Mouse (Mus musculus) MEL (cell line): ENCODE measurements around the gene Gpx3. TPM values are rescaled to one million over a fixed set of nuclear protein-coding genes. Genes with fewer than 3 reads are reported as not detected.

Experiments
- DNase-seq: peaks from one replicate; pipeline ENCODE4 v3.0.0; 2011; ENCODE audit warnings: low read depth, low spot score
- H3K27ac ChIP-seq: 2 replicates; pipeline ENCODE4 v1.5.1; 2012; ENCODE audit warnings: low read depth, mild to moderate bottlenecking, control low read depth, low read length, moderate library complexity; ENCODE audit not compliant: control insufficient read depth
- H3K27me3 ChIP-seq, 2 experiments: fragments of 150-350 bp in 1 of 2; sonication (generic) in 1 of 2; 2 replicates each; pipeline ENCODE4 v1.6.1; 2012; ENCODE audit warnings: low read length in 2 of 2, mild to moderate bottlenecking in 2 of 2, improper control_type of control experiment in 1 of 2, moderate library complexity in 1 of 2; ENCODE audit not compliant: insufficient read depth in 2 of 2, control insufficient read depth in 1 of 2
- H3K36me3 ChIP-seq, 2 experiments: 2 replicates each; pipeline ENCODE4 v1.6.1; 2012 to 2014; ENCODE audit warnings: low read length in 2 of 2, improper control_type of control experiment in 1 of 2, inconsistent platforms in 1 of 2, mild to moderate bottlenecking in 1 of 2; ENCODE audit not compliant: insufficient read depth in 2 of 2, control insufficient read depth in 1 of 2
- H3K4me1 ChIP-seq, 2 experiments: fragments of 150-350 bp in 1 of 2; sonication (generic) in 1 of 2; 2 replicates each; pipeline ENCODE4 v1.6.1; 2012; ENCODE audit warnings: low read length in 2 of 2, improper control_type of control experiment in 1 of 2, mild to moderate bottlenecking in 1 of 2; ENCODE audit not compliant: insufficient read depth in 2 of 2, control insufficient read depth in 1 of 2
- H3K4me3 ChIP-seq, 2 experiments: fragments of 150-350 bp in 1 of 2; sonication (generic) in 1 of 2; 2 replicates each; pipeline ENCODE4 v1.5.1; 2012; ENCODE audit warnings: low read depth in 2 of 2, low read length in 2 of 2, mild to moderate bottlenecking in 2 of 2, moderate library complexity in 2 of 2, control low read depth in 1 of 2, improper control_type of control experiment in 1 of 2; ENCODE audit not compliant: control insufficient read depth in 1 of 2, insufficient read depth in 1 of 2
- H3K79me2 ChIP-seq: 2 replicates; pipeline ENCODE4 v1.6.1; 2012; ENCODE audit warnings: mild to moderate bottlenecking, low read length, moderate library complexity; ENCODE audit not compliant: control insufficient read depth, poor library complexity, insufficient read depth
- H3K9ac ChIP-seq: 2 replicates; pipeline ENCODE4 v1.6.1; 2012; ENCODE audit warnings: low read depth, mild to moderate bottlenecking, control low read depth, low read length, moderate library complexity; ENCODE audit not compliant: control insufficient read depth, poor library complexity, severe bottlenecking
- H3K9me3 ChIP-seq: fragments of 150-350 bp; sonication (generic); replicated peaks from 2 replicates; pipeline ENCODE4 v1.6.1; 2012; ENCODE audit warnings: mild to moderate bottlenecking, low read length, improper control_type of control experiment, moderate library complexity; ENCODE audit not compliant: insufficient read depth
- CHD1 ChIP-seq: IDR thresholded peaks from 2 replicates; pipeline ENCODE4 v1.6.1; 2012; ENCODE audit warnings: low read depth, mild to moderate bottlenecking, inconsistent platforms, low read length, improper control_type of control experiment
- E2F4 ChIP-seq: IDR thresholded peaks from 2 replicates; pipeline ENCODE4 v1.6.1; 2011; ENCODE audit warnings: low read depth, low read length, improper control_type of control experiment, borderline replicate concordance
- GABPA ChIP-seq: IDR thresholded peaks from 2 replicates; pipeline ENCODE4 v1.6.1; 2012; ENCODE audit warnings: low read depth, mild to moderate bottlenecking, inconsistent platforms, low read length, improper control_type of control experiment, moderate library complexity
- HCFC1 ChIP-seq: IDR thresholded peaks from 2 replicates; pipeline ENCODE4 v1.6.1; 2012; ENCODE audit warnings: low read depth, mild to moderate bottlenecking, inconsistent platforms, low read length, improper control_type of control experiment, moderate library complexity
- MAX ChIP-seq: IDR thresholded peaks from 2 replicates; pipeline ENCODE4 v1.6.1; 2011; ENCODE audit warnings: low read length, improper control_type of control experiment
- MAZ ChIP-seq: IDR thresholded peaks from 2 replicates; pipeline ENCODE4 v1.6.1; 2012; ENCODE audit warnings: low read depth, mild to moderate bottlenecking, inconsistent platforms, low read length, improper control_type of control experiment
- MXI1 ChIP-seq: IDR thresholded peaks from 2 replicates; pipeline ENCODE4 v1.6.1; 2011; ENCODE audit warnings: mild to moderate bottlenecking, low read depth, low read length, improper control_type of control experiment
- MYB ChIP-seq: IDR thresholded peaks from 2 replicates; pipeline ENCODE4 v1.6.1; 2011; ENCODE audit warnings: mild to moderate bottlenecking, low read depth, low read length, improper control_type of control experiment
- MYC ChIP-seq: IDR thresholded peaks from 2 replicates; pipeline ENCODE4 v1.6.1; 2011; ENCODE audit warnings: low read depth, mild to moderate bottlenecking, low read length, improper control_type of control experiment, moderate library complexity
- NELFE ChIP-seq: IDR thresholded peaks from 2 replicates; pipeline ENCODE4 v1.6.1; 2011; ENCODE audit warnings: low read depth, low read length, improper control_type of control experiment
- POLR2AphosphoS5 ChIP-seq: IDR thresholded peaks from 2 replicates; pipeline ENCODE4 v1.6.1; 2012; ENCODE audit warnings: low read depth, borderline replicate concordance, mild to moderate bottlenecking, inconsistent platforms, low read length, moderate library complexity, mixed read lengths
- RCOR1 ChIP-seq: IDR thresholded peaks from 2 replicates; pipeline ENCODE4 v1.6.1; 2012; ENCODE audit warnings: low read depth, mild to moderate bottlenecking, inconsistent platforms, low read length, improper control_type of control experiment
- TBP ChIP-seq: IDR thresholded peaks from 2 replicates; pipeline ENCODE4 v1.8.0; 2011; ENCODE audit warnings: low read depth, low read length, improper control_type of control experiment
- TCF12 ChIP-seq: IDR thresholded peaks from 2 replicates; pipeline ENCODE4 v1.6.1; 2014; ENCODE audit warnings: low read depth, mild to moderate bottlenecking, inconsistent platforms, low read length, improper control_type of control experiment, moderate library complexity
- ZKSCAN1 ChIP-seq: IDR thresholded peaks from 2 replicates; pipeline ENCODE4 v1.6.1; 2012; ENCODE audit warnings: low read depth, mild to moderate bottlenecking, inconsistent platforms, low read length, improper control_type of control experiment, moderate library complexity
- ZMIZ1 ChIP-seq: IDR thresholded peaks from 2 replicates; pipeline ENCODE4 v1.6.1; 2012; ENCODE audit warnings: low read depth, mild to moderate bottlenecking, inconsistent platforms, low read length, improper control_type of control experiment, moderate library complexity
- polyA plus RNA-seq, 2 experiments: library from polyadenylated mRNA; stranded (reverse) in 1 of 2; unstranded in 1 of 2; fragments of >175 nt in 1 of 2; fragments of >200 nt in 1 of 2; gene quantifications; 2 replicates each; pipeline versions ENCODE4 v1.2.1 to v1.2.4; 2012; ENCODE audit warnings: low replicate concordance in 2 of 2, low read depth in 1 of 2; ENCODE audit not compliant: insufficient read length in 2 of 2, insufficient read depth in 1 of 2, missing spikeins in 1 of 2
- total RNA-seq: library from RNA; depleted of rRNA; stranded (reverse); fragments of 300-350 nt; gene quantifications from 2 replicates; pipeline ENCODE4 v1.2.3, GENCODE M21; 2012

Gpx3 gene
- total and polyA plus RNA-seq, 3 experiments, result 0.12 to 0.15 TPM; not detected in 1

DNA sequence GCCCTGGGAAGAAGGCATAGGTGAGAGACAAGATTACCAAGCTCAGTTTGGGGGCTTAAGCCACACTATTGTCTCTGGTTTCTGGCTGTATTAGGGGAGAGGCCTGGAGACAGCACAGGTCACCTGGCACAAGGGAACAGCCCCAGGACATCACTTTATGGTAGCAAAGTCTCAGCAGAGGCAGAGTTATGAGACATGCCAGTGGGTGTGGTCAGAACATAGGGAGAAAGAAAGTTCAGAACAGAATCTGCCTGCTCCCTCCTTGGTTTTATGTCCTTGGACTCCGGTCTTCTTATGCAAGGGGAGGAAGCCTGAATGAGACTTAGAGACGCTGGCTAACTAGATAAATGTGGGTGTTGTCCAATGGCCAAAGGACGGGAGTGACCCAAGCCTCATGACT lies 42.4 kb downstream of the Gpx3 start:
- Histone ChIP-seq H3K9ac (no peak overlapping the region), H3K27ac (no peak overlapping the region), H3K4me1 (no peaks in the 10 kb centered on the region), H3K4me3 (no peak overlapping the region), H3K9me3 (no peaks in the 10 kb centered on the region), H3K79me2 (no peaks in the 10 kb centered on the region), H3K36me3 (no peaks in the 10 kb centered on the region), H3K27me3 (no peaks in the 10 kb centered on the region)
- DNase-seq, result no peak
- TF ChIP-seq ZMIZ1, result no peak
- TF ChIP-seq MAZ, result no peak
- no peak for TF ChIP-seq POLR2AphosphoS5
- TF ChIP-seq RCOR1, result no peak
- no peak for TF ChIP-seq MYC
- no peak for TF ChIP-seq HCFC1
- no peak for TF ChIP-seq MYB
- no peak for TF ChIP-seq MAX
- TF ChIP-seq GABPA, result no peak
- TF ChIP-seq TBP, result no peak
- TF ChIP-seq ZKSCAN1, result no peak

DNA sequence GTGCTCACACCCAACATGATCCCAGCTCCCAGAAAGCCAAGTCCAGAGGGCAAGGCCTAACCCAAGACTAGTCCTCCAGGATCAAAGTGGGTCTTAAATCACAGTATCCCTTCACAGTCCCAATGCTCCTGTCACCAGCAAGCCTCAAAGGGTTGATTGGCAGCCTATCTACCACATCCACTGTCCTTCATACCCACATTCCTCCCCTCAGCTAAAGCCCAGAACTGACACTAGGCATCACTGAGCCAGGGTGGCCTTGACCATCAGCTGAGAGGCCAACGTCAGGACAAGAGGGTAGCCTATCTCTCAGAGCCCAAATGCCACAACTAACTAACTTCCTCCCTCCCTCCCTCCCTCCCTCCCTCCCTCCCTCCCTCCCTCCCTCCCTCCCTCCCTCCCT lies 47.5 kb downstream of the Gpx3 start:
- H3K4me1 ChIP-seq, result peaks cover 2 to 13% of the 10 kb centered on the region in 2 experiments; a peak in 2 of 4 replicates
- H3K9me3 ChIP-seq, result no peaks in the 10 kb centered on the region
- TF ChIP-seq E2F4 (no peak), MXI1 (no peak), TCF12 (no peak), MAZ (no peak), NELFE (no peak), RCOR1 (no peak), MYB (no peak), TBP (no peak), CHD1 (no peak), ZMIZ1 (no peak)
- peaks cover 0 to under 1% of the 10 kb centered on the region in 2 experiments; a peak in 2 of 4 replicates for H3K36me3 ChIP-seq
- DNase-seq, result no peak
- H3K27ac ChIP-seq, result no peak overlapping the region
- no peaks in the 10 kb centered on the region for H3K27me3 ChIP-seq
- no peak overlapping the region for H3K9ac ChIP-seq
- peaks cover 9% of the 10 kb centered on the region; the same call in 1 of the 2 replicates for H3K79me2 ChIP-seq
- H3K4me3 ChIP-seq, result no peak overlapping the region
